Mouse (Mus musculus) granulocyte monocyte progenitor cell, adult 5-6 weeks (primary cell): ENCODE measurements at regions not wholly inside any gene's neighbourhood (a gene's known extent, or its start where the extent isn't known, plus 50 kb on each side); places are given as distances from the start of the nearest gene placed in this dataset.

Source experiments
- ATAC-seq: replicated peaks from 2 replicates; pipeline ENCODE4 v1.8.0; 2016; ENCODE audit warnings: mild to moderate bottlenecking, moderate TSS enrichment, inconsistent platforms; ENCODE audit not compliant: poor library complexity, severe bottlenecking

- no peak for ATAC-seq
These were observed 441.5 kb downstream of the Ebf1 start for GRCm38 (mm10) chr11:45058658-45059057.

- no peak for ATAC-seq
These were observed 449.5 kb downstream of the Ebf1 start for GRCm38 (mm10) chr11:45066592-45066991.

GRCm38 (mm10) chr11:45070280-45070679, 453.2 kb downstream of the Ebf1 start:
- ATAC-seq, result no peak

GRCm38 (mm10) chr11:45071195-45071594, 454.1 kb downstream of the Ebf1 start:
- no peak for ATAC-seq

- ATAC-seq, result no peak
These were observed 467.5 kb downstream of the Ebf1 start for GRCm38 (mm10) chr11:45084506-45085037.

- no peak for ATAC-seq
These were observed 468.0 kb downstream of the Ebf1 start for GRCm38 (mm10) chr11:45085145-45085544.

- ATAC-seq, result no peak
These were observed 470.2 kb downstream of the Ebf1 start for GRCm38 (mm10) chr11:45087186-45087915.

GRCm38 (mm10) chr11:45088286-45088685, 471.2 kb downstream of the Ebf1 start:
- ATAC-seq, result no peak

GRCm38 (mm10) chr11:45089561-45089960, 472.4 kb downstream of the Ebf1 start:
- ATAC-seq, result no peak

- ATAC-seq, result no peak
These were observed 486.6 kb downstream of the Ebf1 start for GRCm38 (mm10) chr11:45103498-45104336.

- no peak for ATAC-seq
These were observed 499.6 kb downstream of the Ebf1 start for GRCm38 (mm10) chr11:45116702-45117101.

GRCm38 (mm10) chr11:45123276-45123675, 506.2 kb downstream of the Ebf1 start:
- no peak for ATAC-seq

- ATAC-seq, result no peak
These were observed 519.7 kb downstream of the Ebf1 start for GRCm38 (mm10) chr11:45136781-45137180.

GRCm38 (mm10) chr11:45138351-45138975, 521.3 kb downstream of the Ebf1 start:
- no peak for ATAC-seq

- ATAC-seq, result no peak
These were observed 523.4 kb downstream of the Ebf1 start for GRCm38 (mm10) chr11:45140490-45140889.

- no peak for ATAC-seq
These were observed 537.0 kb downstream of the Ebf1 start for GRCm38 (mm10) chr11:45154070-45154469.

- no peak for ATAC-seq
These were observed 537.4 kb downstream of the Ebf1 start for GRCm38 (mm10) chr11:45154497-45154896.

GRCm38 (mm10) chr11:45155782-45156181, 538.7 kb downstream of the Ebf1 start:
- ATAC-seq, result no peak

GRCm38 (mm10) chr11:45158282-45158681, 541.2 kb downstream of the Ebf1 start:
- ATAC-seq, result no peak

- ATAC-seq, result no peak
These were observed 543.8 kb downstream of the Ebf1 start for GRCm38 (mm10) chr11:45160871-45161270.

GRCm38 (mm10) chr11:45173546-45173945, 556.4 kb downstream of the Ebf1 start:
- no peak for ATAC-seq
